Mouse (Mus musculus) hindbrain, embryonic 15.5 days (tissue): ENCODE data around the gene Birc5. TPM values are rescaled to one million over a fixed set of nuclear protein-coding genes. Genes with fewer than 3 reads are reported as not detected.
"Not testable (repeated sequence)": the region's sequence is repeated elsewhere in the genome, so short reads cannot be mapped to it uniquely, and the experiment has no call there.

Source experiments
- ATAC-seq: fragments of 200-750 bp; cut with Nextera tagmentation; 2 replicates; pipeline ENCODE4 v1.8.0; 2017; ENCODE audit warnings: low read depth, moderate number of reproducible peaks, moderate TSS enrichment; ENCODE audit not compliant: low FRiP score
- H3K27ac ChIP-seq: fragments of 300-500 bp; sonication (generic); replicated peaks from 2 replicates; pipeline ENCODE4 v1.5.1; 2015; ENCODE audit warnings: mild to moderate bottlenecking, inconsistent platforms
- H3K27me3 ChIP-seq: fragments of 300-500 bp; sonication (generic); 2 replicates; pipeline ENCODE4 v1.6.1; 2015; ENCODE audit warnings: control low read depth, inconsistent platforms
- H3K36me3 ChIP-seq: fragments of 300-500 bp; sonication (generic); 2 replicates; pipeline ENCODE4 v1.6.1; 2015; ENCODE audit warnings: control low read depth, inconsistent platforms
- H3K4me1 ChIP-seq: fragments of 300-500 bp; sonication (generic); replicated peaks from 2 replicates; pipeline ENCODE4 v1.6.1; 2015; ENCODE audit warnings: control low read depth, inconsistent platforms
- H3K4me2 ChIP-seq: fragments of 300-500 bp; sonication (generic); 2 replicates; pipeline ENCODE4 v1.6.1; 2015; ENCODE audit warnings: moderate library complexity, mild to moderate bottlenecking, inconsistent platforms
- H3K4me3 ChIP-seq: fragments of 300-500 bp; sonication (generic); 2 replicates; pipeline ENCODE4 v1.5.1; 2015; ENCODE audit warnings: mild to moderate bottlenecking, inconsistent platforms
- H3K9ac ChIP-seq: fragments of 300-500 bp; sonication (generic); 2 replicates; pipeline ENCODE4 v1.6.1; 2015; ENCODE audit warnings: inconsistent platforms
- H3K9me3 ChIP-seq: fragments of 300-500 bp; sonication (generic); 2 replicates; pipeline ENCODE4 v1.6.1; 2016; ENCODE audit warnings: control low read depth, inconsistent platforms
- WGBS: fragments of 180-500 bp; shearing (Covaris S2); methylation state at CpG from one replicate; pipeline ENCODE4 v1.1.7; 2015; 5-methylcytosine and 5-hydroxymethylcytosine counted together
- polyA plus RNA-seq: library from polyadenylated mRNA; unstranded; fragments of >200 nt; fragmentation: Nextera tagmentation; extraction: Ambion mirVana; gene quantifications from 2 replicates; pipeline ENCODE4 v1.2.1, GENCODE M21; 2015

Gene Birc5
- polyA plus RNA-seq, 1 experiment from 2014 or later = 41.6 TPM

- Histone ChIP-seq H3K9ac (no peak overlapping the region), H3K9me3 (no peaks in the 10 kb centered on the region), H3K27me3 (no peaks in the 10 kb centered on the region), H3K4me2 (no peak overlapping the region), H3K4me1 (peaks cover 43% of the 10 kb centered on the region), H3K27ac (peak overlapping the region; percentile 54), H3K4me3 (no peak overlapping the region), H3K36me3 (no peaks in the 10 kb centered on the region)
- 54% methylated on average over 9 of the region's 9 CpGs for WGBS
- no peak for ATAC-seq
These were observed 20.0 kb upstream of the Birc5 start for GRCm38 (mm10) chr11:117828888-117829604.

DNA sequence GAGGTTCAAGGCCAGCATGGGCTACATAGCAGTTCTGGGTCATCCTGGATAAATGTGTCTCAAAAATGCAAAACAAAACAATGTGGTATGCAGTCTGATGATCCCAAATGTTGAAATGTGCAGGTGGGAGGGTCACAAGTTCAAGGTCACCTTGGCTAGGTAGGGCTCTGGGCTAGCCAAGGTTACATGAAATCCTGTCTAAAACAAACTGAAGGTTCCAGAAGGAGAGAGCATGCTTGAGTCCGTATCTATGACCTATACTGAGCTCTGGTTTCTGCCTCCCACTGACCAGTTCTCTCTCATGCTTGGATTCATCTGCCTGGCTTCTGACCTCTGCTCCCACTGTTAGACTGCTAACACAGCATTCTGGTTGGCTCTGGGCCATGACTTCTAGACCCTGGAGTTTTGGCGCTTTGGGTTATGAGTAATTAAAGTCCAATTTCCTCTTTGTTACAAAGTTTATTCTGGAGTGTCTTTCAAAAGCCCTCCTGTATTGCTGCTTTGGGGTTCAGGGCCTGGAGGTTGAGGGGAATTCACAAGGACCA lies 19.3 kb upstream of the Birc5 start:
- Histone ChIP-seq H3K36me3 (no peaks in the 10 kb centered on the region), H3K4me3 (no peak overlapping the region), H3K4me1 (peaks cover 38% of the 10 kb centered on the region), H3K9me3 (no peaks in the 10 kb centered on the region), H3K27me3 (no peaks in the 10 kb centered on the region), H3K9ac (no peak overlapping the region), H3K27ac (peak overlapping the region; percentile 54), H3K4me2 (no peak overlapping the region)
- no peak for ATAC-seq
- 75% methylated on average over 2 of the region's 2 CpGs for WGBS

GRCm38 (mm10) chr11:117830401-117830800 lies 18.6 kb upstream of the Birc5 start:
- H3K27ac ChIP-seq = no peak overlapping the region
- H3K9ac ChIP-seq = no peak overlapping the region
- no peaks in the 10 kb centered on the region for H3K9me3 ChIP-seq
- no peaks in the 10 kb centered on the region for H3K36me3 ChIP-seq
- H3K4me2 ChIP-seq = no peak overlapping the region
- ATAC-seq = no peak
- 71% methylated on average over 9 of the region's 9 CpGs for WGBS
- no peaks in the 10 kb centered on the region for H3K27me3 ChIP-seq
- no peak overlapping the region for H3K4me3 ChIP-seq
- peaks cover 31% of the 10 kb centered on the region for H3K4me1 ChIP-seq

GRCm38 (mm10) chr11:117832086-117832969 lies 16.7 kb upstream of the Birc5 start:
- H3K36me3 ChIP-seq = no peaks in the 10 kb centered on the region
- peak overlapping the region; percentile 59 for H3K4me2 ChIP-seq
- 20% methylated on average over 28 of the region's 28 CpGs for WGBS
- ATAC-seq = peak; percentile 76
- H3K9me3 ChIP-seq = no peaks in the 10 kb centered on the region
- peaks cover 20% of the 10 kb centered on the region; the same call in 1 of the 2 replicates for H3K4me1 ChIP-seq
- H3K4me3 ChIP-seq = peak overlapping the region; percentile 40
- H3K9ac ChIP-seq = no peak overlapping the region
- H3K27me3 ChIP-seq = no peaks in the 10 kb centered on the region
- 0 out of 2 replicates have a peak overlapping the region, but pooled peaks have one; percentile 19 for H3K27ac ChIP-seq

GRCm38 (mm10) chr11:117833509-117833908 lies 15.5 kb upstream of the Birc5 start:
- H3K27ac ChIP-seq, H3K27me3 ChIP-seq, H3K9me3 ChIP-seq, H3K36me3 ChIP-seq, H3K4me2 ChIP-seq, H3K4me3 ChIP-seq, ATAC-seq, H3K9ac ChIP-seq: not testable (repeated sequence)
- WGBS = 89% methylated on average over 6 of the region's 6 CpGs
- H3K4me1 ChIP-seq = peaks cover 14% of the 10 kb centered on the region; the same call in 1 of the 2 replicates

GRCm38 (mm10) chr11:117834086-117834485 lies 15.0 kb upstream of the Birc5 start:
- Histone ChIP-seq H3K36me3 (no peaks in the 10 kb centered on the region), H3K27me3 (no peaks in the 10 kb centered on the region), H3K27ac (no peak overlapping the region), H3K4me1 (peaks cover 10% of the 10 kb centered on the region; the same call in 1 of the 2 replicates), H3K4me3 (no peak overlapping the region), H3K9ac (no peak overlapping the region), H3K4me2 (no peak overlapping the region), H3K9me3 (no peaks in the 10 kb centered on the region)
- WGBS = 94% methylated on average over 8 of the region's 8 CpGs
- no peak for ATAC-seq

DNA sequence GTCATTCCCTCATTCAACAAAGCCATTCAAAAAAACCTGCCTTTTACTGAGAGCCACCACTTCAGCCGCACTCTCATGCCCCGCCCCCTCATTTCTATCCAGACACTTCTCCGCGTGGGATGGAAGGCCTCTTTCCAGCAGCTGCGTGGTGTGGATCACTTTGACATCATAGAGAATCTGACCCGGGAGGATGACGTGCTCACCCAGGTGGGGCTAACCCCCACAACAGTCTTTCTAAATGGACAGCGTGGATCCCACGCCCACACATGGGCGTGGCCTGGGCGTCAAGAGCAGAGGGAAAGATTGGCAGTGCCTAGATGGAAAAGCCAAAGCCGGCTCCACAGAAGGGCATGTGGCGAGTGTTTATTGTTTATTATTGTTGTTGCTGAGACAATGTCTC lies 12.7 kb upstream of the Birc5 start:
- WGBS = 24% methylated on average over 13 of the region's 13 CpGs

DNA sequence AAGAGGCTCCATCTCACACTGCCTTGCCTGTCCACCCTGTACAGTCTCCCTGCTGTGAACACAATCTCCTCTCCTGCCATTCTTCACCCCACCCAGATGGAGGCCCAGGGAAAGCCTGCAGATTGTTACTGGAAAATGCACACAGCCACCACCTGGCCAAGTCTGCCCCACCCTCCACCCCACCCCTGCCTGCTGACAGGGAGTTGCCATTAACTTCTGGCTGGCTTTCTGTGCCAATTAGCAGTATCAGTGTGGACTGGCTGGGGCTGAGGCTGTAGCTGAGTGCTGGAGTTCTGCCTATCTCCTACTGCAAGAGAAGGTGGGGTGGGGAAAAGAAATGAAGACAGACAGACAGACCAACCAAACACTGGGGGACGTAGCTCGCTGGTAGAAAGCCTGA lies 10.5 kb upstream of the Birc5 start:
- Histone ChIP-seq H3K9ac (no peak overlapping the region), H3K4me3 (no peak overlapping the region), H3K4me1 (no peaks in the 10 kb centered on the region), H3K27me3 (no peaks in the 10 kb centered on the region), H3K4me2 (no peak overlapping the region), H3K9me3 (no peaks in the 10 kb centered on the region), H3K27ac (no peak overlapping the region), H3K36me3 (no peaks in the 10 kb centered on the region)
- ATAC-seq = no peak
- 82% methylated on average over 2 of the region's 2 CpGs for WGBS

More for the DNA sequence above, 12.7 kb upstream of the Birc5 start:
- H3K9ac ChIP-seq = no peak overlapping the region
- H3K4me2 ChIP-seq = peak overlapping the region; percentile 38
- no peaks in the 10 kb centered on the region for H3K27me3 ChIP-seq
- peaks cover 7% of the 10 kb centered on the region; the same call in 1 of the 2 replicates for H3K4me1 ChIP-seq
- H3K4me3 ChIP-seq = peak overlapping the region; percentile 8; the same call in 1 of the 2 replicates
- no peak for ATAC-seq
- H3K9me3 ChIP-seq = no peaks in the 10 kb centered on the region
- H3K27ac ChIP-seq = no peak overlapping the region
- no peaks in the 10 kb centered on the region for H3K36me3 ChIP-seq

- H3K36me3 ChIP-seq = no peaks in the 10 kb centered on the region
- no peak overlapping the region for H3K4me2 ChIP-seq
- H3K9ac ChIP-seq = no peak overlapping the region
- H3K9me3 ChIP-seq = no peaks in the 10 kb centered on the region
- WGBS = 91% methylated on average over 1 of the region's 1 CpGs
- no peak for ATAC-seq
- no peaks in the 10 kb centered on the region for H3K27me3 ChIP-seq
- H3K27ac ChIP-seq = no peak overlapping the region
- no peaks in the 10 kb centered on the region for H3K4me1 ChIP-seq
- no peak overlapping the region for H3K4me3 ChIP-seq
These were observed 10.0 kb upstream of the Birc5 start for GRCm38 (mm10) chr11:117839021-117839420.

DNA sequence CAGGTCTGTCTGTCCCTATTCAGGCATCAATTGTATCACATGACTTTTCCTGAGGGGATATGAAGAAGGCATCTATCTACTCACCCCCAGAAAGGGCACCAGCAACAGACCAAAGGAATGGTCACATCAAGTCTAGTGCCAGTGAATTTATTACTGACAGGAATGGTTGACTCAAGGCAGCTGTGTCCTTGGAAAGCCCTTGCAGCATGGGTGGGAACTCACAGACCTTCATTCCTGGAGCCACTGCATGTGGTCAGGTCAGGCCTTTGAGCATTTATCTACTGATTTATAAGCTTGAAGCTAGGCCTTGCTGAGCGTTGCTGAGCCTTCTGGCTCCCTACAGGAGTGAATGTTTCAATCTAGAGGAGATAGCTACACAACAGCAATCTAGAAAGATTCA lies 8.1 kb upstream of the Birc5 start:
- 64% methylated on average over 1 of the region's 1 CpGs for WGBS
- Histone ChIP-seq H3K4me2 (no peak overlapping the region), H3K27me3 (no peaks in the 10 kb centered on the region), H3K4me1 (no peaks in the 10 kb centered on the region), H3K9me3 (no peaks in the 10 kb centered on the region), H3K36me3 (no peaks in the 10 kb centered on the region), H3K4me3 (no peak overlapping the region), H3K9ac (no peak overlapping the region), H3K27ac (no peak overlapping the region)
- ATAC-seq = no peak

DNA sequence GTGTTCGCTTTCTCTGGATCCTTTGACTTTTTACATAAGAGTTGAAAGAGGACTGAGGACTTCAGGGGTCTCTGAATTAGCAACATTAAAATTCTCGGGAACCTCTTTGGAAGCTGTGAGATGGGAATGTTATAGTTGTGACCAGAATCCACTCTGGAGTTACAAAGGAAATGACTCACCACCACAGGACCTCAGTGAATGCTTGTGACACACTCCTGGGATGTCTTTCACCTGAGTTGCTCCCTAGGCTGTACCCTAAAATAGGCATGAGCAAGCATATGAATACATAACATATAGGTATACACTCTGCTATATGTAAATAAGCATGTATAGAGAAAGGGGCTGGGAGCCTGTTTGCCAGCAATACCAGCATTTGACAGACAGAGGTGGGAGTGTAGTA lies 5.6 kb upstream of the Birc5 start:
- H3K9ac ChIP-seq = no peak overlapping the region
- no peak overlapping the region for H3K4me3 ChIP-seq
- ATAC-seq = no peak
- H3K9me3 ChIP-seq = no peaks in the 10 kb centered on the region
- peaks cover 7% of the 10 kb centered on the region for H3K4me1 ChIP-seq
- H3K27ac ChIP-seq = no peak overlapping the region
- H3K27me3 ChIP-seq = no peaks in the 10 kb centered on the region
- H3K36me3 ChIP-seq = no peaks in the 10 kb centered on the region
- 85% methylated on average over 2 of the region's 2 CpGs for WGBS
- no peak overlapping the region for H3K4me2 ChIP-seq

DNA sequence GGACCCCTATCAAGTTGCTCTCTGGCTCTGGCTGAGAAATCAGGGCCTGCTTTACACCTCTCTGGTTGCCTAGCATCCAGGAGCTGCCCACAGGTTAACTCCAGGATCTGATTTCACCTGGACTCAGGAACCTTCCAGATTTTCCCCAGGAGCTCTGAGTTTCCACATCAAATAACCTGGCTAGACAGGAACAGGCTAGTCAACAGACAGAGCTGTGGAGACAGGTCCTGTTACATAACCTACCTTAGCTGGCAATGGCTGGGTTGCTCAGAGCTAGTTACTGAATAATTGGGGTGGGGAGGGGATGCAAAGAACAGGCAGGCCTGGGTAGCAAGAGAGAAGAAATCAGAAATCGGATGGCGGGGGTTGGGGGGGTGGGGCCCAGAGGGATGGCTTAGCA lies 4.1 kb upstream of the Birc5 start:
- Histone ChIP-seq H3K4me2 (no peak overlapping the region), H3K27ac (no peak overlapping the region), H3K9ac (no peak overlapping the region), H3K4me3 (no peak overlapping the region), H3K9me3 (no peaks in the 10 kb centered on the region), H3K27me3 (no peaks in the 10 kb centered on the region), H3K36me3 (no peaks in the 10 kb centered on the region), H3K4me1 (peaks cover 18% of the 10 kb centered on the region)
- WGBS = 88% methylated on average over 2 of the region's 2 CpGs
- ATAC-seq = no peak
